Comparison of ENCODE assay signal across 8 mouse cellular contexts in genomic region chr3:122419610-122420409, GRCm38 (mm10).
DNase-seq lines count a peak whose midpoint lies in the region; ATAC-seq and TF ChIP-seq lines count a peak whose summit lies in the region.

No protein-coding gene starts in this region.

- no peak for DNase-seq in Patski (ENCODE audit: low read depth, low spot score)
- peak; percentile 48 for DNase-seq in cerebellum, adult 9-10 months
- DNase-seq in frontal cortex, postnatal 25 days (ENCODE audit: low spot score in 2 of 2) = peak; percentile 10 to 27
- peak; percentile 38 to 50 for DNase-seq in left cerebral cortex, adult 2 months (ENCODE audit: extremely low spot score in 1 of 2, low spot score in 2 of 2)
- peak; percentile 35 for DNase-seq in retina, postnatal 7 days (ENCODE audit: low read depth, low spot score)
- peak; percentile 21 for DNase-seq in urinary bladder, postnatal 10 days (ENCODE audit: low spot score)

- intact Hi-C loops in left cerebral cortex, adult 2 months (cut with DNase I) = no loop called here

- WGBS in hindbrain, embryonic 13.5 days = under 1% methylated on average over 61 of the region's 63 CpGs

- no peaks in the 10 kb centered on the region for H3K27me3 ChIP-seq in Patski
- H3K27me3 ChIP-seq in hindbrain, embryonic 13.5 days = peaks cover 35% of the 10 kb centered on the region

- POLR2A ChIA-PET in Patski (lab: Charles Lee) = interaction anchor here (0.6 to 1.3 kb wide), 7 partner anchors 10 to 104 kb away, joined by 3 to 5 read pairs (median 3); no protein-coding TSS in a partner anchor

- H3K4me2 ChIP-seq in hindbrain, embryonic 13.5 days = peak overlapping the region; percentile 90

- peaks cover 23% of the 10 kb centered on the region for H3K4me1 ChIP-seq in hindbrain, embryonic 13.5 days (replicated peaks)

- H3K27ac ChIP-seq in hindbrain, embryonic 13.5 days = peak overlapping the region; percentile 71
- H3K27ac ChIP-seq in left cerebral cortex, adult 2 months = peak overlapping the region; percentile 70

- no peaks in the 10 kb centered on the region for H3K36me3 ChIP-seq in hindbrain, embryonic 13.5 days

- peak overlapping the region; percentile 62 for H3K4me3 ChIP-seq in hindbrain, embryonic 13.5 days
- peak overlapping the region; percentile 65 for H3K4me3 ChIP-seq in left cerebral cortex, adult 2 months

- CTCF ChIA-PET in Patski (lab: Charles Lee) = interaction anchor here (1.1 to 2.1 kb wide), 8 partner anchors 9 to 103 kb away, joined by 3 to 14 read pairs (median 4); no protein-coding TSS in a partner anchor

- peak; percentile 95 for ATAC-seq in Patski
- ATAC-seq in hindbrain, embryonic 13.5 days (ENCODE audit: low FRiP score) = peak; percentile 88
- ATAC-seq in megakaryocyte, adult 5-6 weeks (ENCODE audit: poor library complexity, severe bottlenecking) = peak; percentile 82

- no peaks in the 10 kb centered on the region for H3K9me3 ChIP-seq in hindbrain, embryonic 13.5 days

- H3K9ac ChIP-seq in hindbrain, embryonic 13.5 days = peak overlapping the region; percentile 76

- in situ Hi-C loops in Patski (cut with MboI; ENCODE audit: low pct_unique_long_range_greater_than_20kb) = loop anchor here (5.0 kb wide), 1 partner anchor 108 kb away; no protein-coding TSS in a partner anchor

- no peak for TF ChIP-seq CTCF in Patski (IDR thresholded peaks at IDR 0.05)
- TF ChIP-seq CTCF in left cerebral cortex, adult 2 months (IDR thresholded peaks at IDR 0.05) = peak; percentile 12
